Mouse (Mus musculus) limb, embryonic 13.5 days (tissue): ENCODE results near the gene Dnaic2. TPM values are rescaled to one million over a fixed set of nuclear protein-coding genes. Genes with fewer than 3 reads are reported as not detected.

ENCODE experiments used
- polyA plus RNA-seq: library from polyadenylated mRNA; unstranded; fragments of >200 nt; fragmentation: Nextera tagmentation; extraction: Ambion mirVana; gene quantifications from 2 replicates; pipeline ENCODE4 v1.2.1, GENCODE M21; 2015

Gene Dnaic2
- polyA plus RNA-seq, 1 experiment from 2014 or later: 0.95 TPM

Other genes starting within 250 kb of the Dnaic2 start
- gene Rpl38, start 58.9 kb upstream of the Dnaic2 start, polyA plus RNA-seq: 966 and 986 TPM in 2 replicates
- 20.0 and 21.2 TPM in 2 replicates for gene Ttyh2, start 52.0 kb upstream of the Dnaic2 start, polyA plus RNA-seq
- gene Kif19a, start 38.0 kb downstream of the Dnaic2 start, polyA plus RNA-seq: 0.09 and 0.23 TPM in 2 replicates
- gene Btbd17, start 68.5 kb downstream of the Dnaic2 start, polyA plus RNA-seq: 1.7 TPM in 2 replicates
- not detected in 2 replicates for gene Gpr142, start 71.5 kb downstream of the Dnaic2 start, polyA plus RNA-seq
- gene Gprc5c, start 123.7 kb downstream of the Dnaic2 start, polyA plus RNA-seq: 56.2 and 60.0 TPM in 2 replicates
- 1.6 and 1.9 TPM in 2 replicates for gene Cd300a, start 162.6 kb downstream of the Dnaic2 start, polyA plus RNA-seq
- 0.14 and 0.19 TPM in 2 replicates for gene Cd300lb, start 207.0 kb downstream of the Dnaic2 start, polyA plus RNA-seq
- not detected in 2 replicates for gene Cd300c, start 241.7 kb downstream of the Dnaic2 start, polyA plus RNA-seq